Mouse (Mus musculus) Patski (cell line): ENCODE measurements around the gene Tnfsf13. TPM values are rescaled to one million over a fixed set of nuclear protein-coding genes. Genes with fewer than 3 reads are reported as not detected.

ENCODE experiments used
- ATAC-seq: fragments of 100-300 bp; one replicate; pipeline ENCODE4 v1.8.0; 2021
- CTCF ChIA-PET: fragments of 350-600 bp; sonication (Branson Sonifier 250); formaldehyde crosslinking; loops from one replicate; lab custom pipeline; 2022; ENCODE audit warnings: inconsistent platforms; lab: Charles Lee
- POLR2A ChIA-PET: fragments of 350-600 bp; sonication (Branson Sonifier 250); formaldehyde crosslinking; loops from one replicate; lab custom pipeline; 2022; ENCODE audit warnings: antibody characterized with exemption, inconsistent platforms; lab: Charles Lee
- DNase-seq: peaks from one replicate; pipeline ENCODE4 v3.0.0-alpha.2; 2011; ENCODE audit warnings: low read depth, low spot score
- H3K27me3 ChIP-seq: fragments of 371-371 bp; one replicate; pipeline ENCODE4 v1.5.1; 2021
- CTCF ChIP-seq: fragments of 100-300 bp; IDR thresholded peaks from one replicate; pipeline ENCODE4 v1.5.1; 2021
- in situ Hi-C: fragments of 300-500 bp; cut with MboI; formaldehyde crosslinking; loops from 3 replicates; pipeline ENCODE4 v1.11.1; 2018; ENCODE audit warnings: low pct_unique_long_range_greater_than_20kb, mixed read lengths
- polyA plus RNA-seq: library from polyadenylated mRNA; unstranded; gene quantifications from one replicate; pipeline ENCODE4 v1.2.3, GENCODE M21; 2021

Gene Tnfsf13
- polyA plus RNA-seq, 1 experiment from 2014 or later: 5.0 TPM

- ATAC-seq (no peak), DNase-seq (no peak)
- H3K27me3 ChIP-seq: no peaks in the 10 kb centered on the region
- no peak for TF ChIP-seq CTCF
- POLR2A ChIA-PET: interaction anchor here (0.5 to 1.4 kb wide), 3 partner anchors 12 to 21 kb away, joined by 3 to 8 read pairs (median 3); partner anchors contain the start of gene Senp3
- CTCF ChIA-PET: interaction anchor here (1.1 to 1.5 kb wide), 3 partner anchors 8 to 20 kb away, joined by 3 to 4 read pairs (median 3); partner anchors contain the start of gene Tnfsf13
- in situ Hi-C loops: no loop called here
These were observed 7.9 kb upstream of the Tnfsf13 start for GRCm38 (mm10) chr11:69693421-69693965.

- POLR2A ChIA-PET: interaction anchor here (0.5 to 1.2 kb wide), 2 partner anchors 11 to 21 kb away, joined by 3 read pairs; partner anchors contain the start of gene Senp3
- DNase-seq (no peak), ATAC-seq (no peak)
- CTCF ChIA-PET: interaction anchor here (1.1 to 1.5 kb wide), 3 partner anchors 8 to 21 kb away, joined by 3 to 4 read pairs (median 3); partner anchors contain the start of gene Tnfsf13
- no peaks in the 10 kb centered on the region for H3K27me3 ChIP-seq
- TF ChIP-seq CTCF: no peak
- in situ Hi-C loops: no loop called here
These were observed 7.3 kb upstream of the Tnfsf13 start for GRCm38 (mm10) chr11:69692863-69693262.

DNA sequence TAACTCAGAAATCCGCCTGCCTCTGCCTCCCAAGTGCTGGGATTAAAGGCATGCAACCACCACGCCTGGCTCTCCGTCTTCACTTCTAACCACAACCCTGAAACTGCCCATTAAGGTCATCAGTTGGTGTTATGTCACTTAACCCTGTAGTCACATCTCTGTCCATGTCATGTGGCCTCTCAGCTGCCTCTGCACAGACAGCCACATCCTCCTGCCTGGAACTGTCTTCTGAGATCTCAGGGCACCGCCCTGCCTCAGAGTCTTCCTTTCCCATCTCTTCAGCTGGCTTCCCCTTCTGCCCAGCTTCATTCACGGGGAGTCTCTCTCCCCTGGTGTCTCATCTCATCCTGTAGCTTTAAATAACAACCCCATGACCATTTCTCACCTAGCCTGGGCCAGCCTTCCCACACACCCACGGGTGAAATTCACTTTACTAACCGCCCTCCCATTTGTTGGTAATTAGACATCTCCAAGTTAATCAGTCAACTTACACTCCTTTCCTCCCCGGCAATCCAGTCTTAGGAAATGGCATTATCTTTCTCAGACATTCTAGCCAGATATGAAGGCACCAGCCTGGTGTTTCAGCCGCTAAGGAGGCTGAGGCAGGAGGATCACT lies 6.7 kb upstream of the Tnfsf13 start:
- H3K27me3 ChIP-seq: no peaks in the 10 kb centered on the region
- in situ Hi-C loops: no loop called here
- no peak for TF ChIP-seq CTCF
- ChIA-PET CTCF (no interaction called here), POLR2A (no interaction called here)
- DNase-seq (no peak), ATAC-seq (no peak)

- in situ Hi-C loops: no loop called here
- no peak for TF ChIP-seq CTCF
- CTCF ChIA-PET: no interaction called here
- POLR2A ChIA-PET: no interaction called here
- no peak for DNase-seq
- H3K27me3 ChIP-seq: no peaks in the 10 kb centered on the region
- ATAC-seq: no peak
These were observed 4.3 kb upstream of the Tnfsf13 start for GRCm38 (mm10) chr11:69689891-69690290.

- ChIA-PET POLR2A (no interaction called here), CTCF (interaction anchor here (1.7 to 6.2 kb wide), 2 partner anchors 20 to 29 kb away, joined by 5 to 51 read pairs; no protein-coding TSS in a partner anchor)
- DNase-seq (no peak), ATAC-seq (no peak)
- in situ Hi-C loops: no loop called here
- no peak for TF ChIP-seq CTCF
- no peaks in the 10 kb centered on the region for H3K27me3 ChIP-seq
These were observed 1.5 kb upstream of the Tnfsf13 start for GRCm38 (mm10) chr11:69687061-69687460.

- POLR2A ChIA-PET: interaction anchor here (1.9 kb wide), 1 partner anchor 29 kb away, joined by 13 read pairs; no protein-coding TSS in a partner anchor
- TF ChIP-seq CTCF: no peak
- CTCF ChIA-PET: interaction anchor here (1.2 to 6.2 kb wide), 3 partner anchors 20 to 41 kb away, joined by 4 to 51 read pairs (median 5); no protein-coding TSS in a partner anchor
- DNase-seq: no peak
- ATAC-seq: peak; percentile 6
- no peaks in the 10 kb centered on the region for H3K27me3 ChIP-seq
- in situ Hi-C loops: no loop called here
These were observed 793 bp upstream of the Tnfsf13 start for GRCm38 (mm10) chr11:69686377-69686776.

DNA sequence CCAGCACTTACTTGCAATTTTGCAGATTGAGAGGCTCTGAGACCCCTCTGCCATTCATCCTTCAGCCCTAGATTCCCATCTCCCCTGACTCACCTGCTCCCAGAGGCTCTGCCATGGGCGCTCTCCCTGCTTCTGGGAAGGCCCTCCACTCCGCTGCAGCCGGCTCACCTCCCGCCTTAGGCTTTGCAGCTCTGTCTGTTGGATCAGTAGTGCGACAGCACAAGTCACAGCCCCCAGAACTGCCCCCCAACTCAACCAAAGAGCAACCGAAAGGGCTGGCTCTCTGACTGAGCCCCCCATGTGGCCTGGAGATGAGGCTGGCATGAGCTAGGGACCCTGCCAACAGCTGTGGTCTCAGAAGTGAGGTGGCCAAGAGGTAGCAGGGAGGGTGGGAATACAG lies 648 bp downstream of the Tnfsf13 start:
- CTCF ChIA-PET: interaction anchor here (0.6 to 6.2 kb wide), 4 partner anchors 9 to 202 kb away, joined by 3 to 51 read pairs (median 4); no protein-coding TSS in a partner anchor
- ATAC-seq (no peak), DNase-seq (no peak)
- no peaks in the 10 kb centered on the region for H3K27me3 ChIP-seq
- no peak for TF ChIP-seq CTCF
- POLR2A ChIA-PET: interaction anchor here (1.9 kb wide), 1 partner anchor 30 kb away, joined by 13 read pairs; no protein-coding TSS in a partner anchor
- in situ Hi-C loops: loop anchor here (5.0 kb wide), 3 partner anchors 32 to 192 kb away; partner anchors contain the start of genes Polr2a and Tmem95

- POLR2A ChIA-PET: interaction anchor here (1.9 kb wide), 1 partner anchor 31 kb away, joined by 13 read pairs; no protein-coding TSS in a partner anchor
- no peak for DNase-seq
- H3K27me3 ChIP-seq: no peaks in the 10 kb centered on the region
- in situ Hi-C loops: loop anchor here (5.0 kb wide), 3 partner anchors 33 to 193 kb away; partner anchors contain the start of genes Polr2a and Tmem95
- TF ChIP-seq CTCF: no peak
- CTCF ChIA-PET: interaction anchor here (1.8 to 6.2 kb wide), 2 partner anchors 9 to 32 kb away, joined by 4 to 51 read pairs; no protein-coding TSS in a partner anchor
- ATAC-seq: no peak
These were observed 1.3 kb downstream of the Tnfsf13 start for GRCm38 (mm10) chr11:69684128-69684745.

- POLR2A ChIA-PET: no interaction called here
- in situ Hi-C loops: loop anchor here (5.0 kb wide), 3 partner anchors 34 to 194 kb away; partner anchors contain the start of genes Polr2a and Tmem95
These were observed 2.0 kb downstream of the Tnfsf13 start for GRCm38 (mm10) chr11:69683576-69683975.

More at GRCm38 (mm10) chr11:69683576-69683975, 2.0 kb downstream of the Tnfsf13 start:
- CTCF ChIA-PET: interaction anchor here (1.1 to 6.2 kb wide), 4 partner anchors 27 to 70 kb away, joined by 3 to 51 read pairs (median 6); no protein-coding TSS in a partner anchor
- H3K27me3 ChIP-seq: no peaks in the 10 kb centered on the region
- DNase-seq: no peak
- ATAC-seq: no peak
- TF ChIP-seq CTCF: no peak
